Mouse (Mus musculus) kidney, postnatal 14 days (tissue): ENCODE data around the gene Rxfp2.

Experiments
- DNase-seq: peaks from one replicate; pipeline ENCODE4 v3.0.0; 2022; ENCODE audit warnings: mixed read lengths

The Rxfp2 gene

DNA sequence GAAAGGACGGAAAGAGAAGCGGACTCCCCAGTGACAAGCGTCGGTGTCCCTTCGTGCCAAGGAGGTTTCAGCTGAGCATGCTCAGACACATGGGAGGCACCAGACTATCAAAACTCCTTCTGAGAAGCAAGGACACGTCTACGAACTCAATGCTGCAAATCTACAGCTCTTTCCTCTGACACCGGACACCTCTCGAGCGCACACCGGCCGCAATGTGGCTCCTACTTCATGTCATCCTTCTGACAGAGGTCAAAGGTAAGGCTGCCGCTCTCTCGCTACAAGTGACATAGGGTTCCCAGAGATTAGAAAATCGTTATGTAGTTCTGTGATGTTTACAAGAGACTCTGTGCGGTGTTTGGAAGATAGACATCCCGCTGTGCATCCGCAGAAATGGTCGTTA, at the start of gene Rxfp2:
Gene Rxfp2, plus strand, starts transcription at position 20 of the 400 bp plus-strand sequence.
- DNase-seq = no peak

GRCm38 (mm10) chr5:149970261-149970660, 48.2 kb upstream of the Rxfp2 start:
- no peak for DNase-seq

DNA sequence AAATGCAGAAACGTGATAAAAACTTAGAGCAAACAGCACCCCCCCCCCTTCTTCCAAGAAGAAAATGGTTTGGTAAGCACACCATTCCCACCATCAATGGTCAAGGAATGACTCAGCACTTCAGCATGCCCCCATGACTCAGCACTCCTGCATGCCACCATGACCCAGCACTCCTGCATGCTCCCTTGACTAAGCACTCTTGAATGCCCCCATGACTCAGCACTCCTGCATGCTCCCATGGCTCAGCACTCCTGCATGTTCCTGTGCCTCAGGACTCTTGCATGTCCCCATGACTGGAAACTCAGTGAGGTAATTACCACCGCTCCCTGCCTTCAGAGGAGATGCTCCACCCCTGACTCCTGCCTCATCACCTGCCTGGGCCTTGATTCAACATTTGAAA, 41.4 kb upstream of the Rxfp2 start:
- DNase-seq = no peak

DNA sequence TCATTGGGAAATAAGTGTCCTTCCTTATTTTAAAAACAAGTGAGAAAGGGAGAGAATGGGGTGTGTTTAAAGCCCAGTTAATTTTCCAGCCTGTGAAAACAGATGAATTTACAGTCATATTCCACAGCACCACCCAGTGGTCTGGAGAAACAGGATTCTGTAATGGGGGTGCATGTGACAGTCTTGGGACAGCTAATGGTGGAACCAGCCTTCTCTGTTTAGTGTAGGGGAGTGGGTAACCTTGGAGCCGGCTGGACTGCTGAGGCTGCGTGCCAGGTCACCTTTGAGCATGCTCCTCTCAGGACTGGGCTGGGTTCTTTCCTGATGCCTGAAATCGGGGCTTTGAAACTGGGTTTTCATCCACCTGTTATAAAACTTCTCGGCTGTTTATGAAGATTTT, 34.9 kb upstream of the Rxfp2 start:
- peak; percentile 44 for DNase-seq

GRCm38 (mm10) chr5:149994578-149994977, 23.9 kb upstream of the Rxfp2 start:
- DNase-seq = no peak

- no peak for DNase-seq
Measured at GRCm38 (mm10) chr5:149996614-149997013, 21.9 kb upstream of the Rxfp2 start.

DNA sequence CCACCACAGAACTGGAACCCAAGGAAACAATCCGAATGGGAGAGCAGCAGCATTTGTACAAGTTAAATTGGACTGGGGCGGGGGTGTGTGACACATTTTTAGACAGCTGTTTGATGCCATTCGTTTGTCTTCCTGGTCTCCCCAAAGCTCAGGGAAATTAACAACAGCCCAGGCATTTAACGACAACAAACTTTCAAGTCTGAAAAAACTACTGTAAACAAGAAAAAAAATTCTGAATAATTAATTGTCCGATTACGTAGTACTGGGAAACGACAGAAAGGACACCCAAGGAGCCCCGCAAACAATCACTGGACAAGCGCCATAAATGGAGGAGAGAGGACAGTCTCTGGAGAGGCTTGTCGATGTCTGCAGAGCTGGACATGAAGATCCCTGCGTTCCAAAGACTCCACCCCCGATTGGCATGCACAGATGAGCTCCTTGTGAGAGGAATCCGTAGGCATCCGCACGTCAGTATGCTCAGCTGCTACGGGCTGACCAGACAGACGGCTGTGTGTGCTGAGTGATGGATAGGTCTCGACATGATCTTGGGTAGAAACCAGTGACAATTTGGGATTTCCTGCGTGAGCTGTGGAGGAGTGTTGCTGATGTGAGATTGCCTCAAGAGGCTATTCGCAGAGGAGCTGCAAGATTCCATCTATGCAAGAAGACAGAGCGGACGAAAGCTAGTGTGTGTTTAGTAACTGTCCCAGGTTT, 21.0 kb upstream of the Rxfp2 start:
- DNase-seq = peak; percentile 9

DNA sequence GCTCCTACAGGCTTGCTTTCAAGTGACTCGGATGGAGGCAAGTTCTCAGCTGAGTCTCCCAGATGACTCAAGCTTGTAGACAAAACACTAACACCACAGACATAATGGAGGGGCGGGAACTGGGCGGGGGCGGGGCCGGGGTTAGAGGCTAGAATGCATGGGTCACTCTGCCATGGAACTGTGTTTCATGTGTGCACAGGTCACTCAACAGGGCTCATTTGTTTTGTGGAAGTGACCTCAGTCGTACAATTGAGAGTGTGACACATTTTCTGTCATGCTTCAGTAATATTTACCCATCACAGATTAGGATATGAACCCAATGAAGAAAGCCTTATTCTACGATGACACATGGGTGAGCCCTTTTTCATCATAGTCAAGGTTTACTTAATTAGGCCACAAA, 20.2 kb upstream of the Rxfp2 start:
- no peak for DNase-seq

DNA sequence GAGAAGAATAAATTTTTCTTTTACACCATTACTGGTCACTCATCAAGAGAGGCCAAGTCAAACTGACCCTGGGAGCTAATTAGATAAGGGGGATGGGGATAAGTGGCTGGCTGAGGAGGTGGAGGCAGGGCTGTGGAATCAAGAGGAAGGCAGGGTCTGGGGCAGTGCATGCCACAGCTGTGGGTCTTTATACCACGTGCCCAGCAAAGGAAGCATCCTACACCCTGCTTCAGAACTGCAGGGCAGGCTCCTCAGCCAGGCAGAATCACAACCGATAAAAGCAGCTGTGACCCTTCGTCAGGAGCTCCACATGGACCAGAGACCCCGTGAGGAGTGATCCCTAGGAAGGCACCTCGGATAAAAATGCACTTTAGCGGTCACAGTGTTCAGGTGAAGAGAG, 13.1 kb upstream of the Rxfp2 start:
- no peak for DNase-seq

- peak; percentile 40 for DNase-seq
Measured at GRCm38 (mm10) chr5:150016861-150017260, 1.6 kb upstream of the Rxfp2 start.

- DNase-seq = no peak
Measured at GRCm38 (mm10) chr5:150017672-150018071, 803 bp upstream of the Rxfp2 start.

DNA sequence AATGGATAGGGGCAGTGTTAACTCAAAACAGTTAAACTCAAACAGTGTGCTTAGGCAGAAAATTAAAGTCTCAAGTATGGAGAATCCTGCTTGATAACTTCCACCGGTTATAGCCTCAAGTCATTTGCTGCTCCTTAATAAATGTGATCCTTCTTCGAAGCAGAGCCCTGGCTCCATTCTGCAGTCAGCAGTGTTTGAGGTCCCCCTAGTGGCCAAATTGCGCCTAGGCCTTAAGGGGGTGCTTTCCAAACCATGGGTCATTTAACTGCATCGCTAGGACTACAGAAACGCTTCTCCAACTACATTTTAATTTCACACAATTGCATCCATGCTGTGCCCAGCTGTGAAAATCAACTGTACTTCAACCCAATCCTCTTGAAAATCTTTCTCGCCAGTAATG, 2.4 kb downstream of the Rxfp2 start:
- DNase-seq = peak; percentile 86

GRCm38 (mm10) chr5:150021805-150022204, 3.3 kb downstream of the Rxfp2 start:
- no peak for DNase-seq

GRCm38 (mm10) chr5:150022556-150022955, 4.1 kb downstream of the Rxfp2 start:
- no peak for DNase-seq

DNA sequence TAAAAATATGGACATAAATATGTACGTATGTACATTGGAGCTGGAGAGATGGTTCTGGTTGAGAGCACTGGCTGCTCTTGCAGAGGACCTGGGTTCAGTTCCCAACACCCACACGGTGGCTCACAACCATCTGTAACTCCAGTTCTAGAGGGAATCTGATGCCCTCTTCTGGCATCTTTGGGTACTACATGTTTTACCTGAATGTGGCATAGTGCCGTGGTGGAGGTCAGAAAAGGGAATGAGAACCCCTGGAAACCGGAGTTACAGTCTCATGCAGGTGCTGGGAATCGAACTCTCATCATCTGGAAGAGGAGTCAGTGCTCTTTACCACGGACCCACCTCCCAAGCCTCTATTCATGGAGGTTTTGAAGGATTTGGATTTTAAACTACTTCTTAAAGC, 5.0 kb downstream of the Rxfp2 start:
- no peak for DNase-seq

DNA sequence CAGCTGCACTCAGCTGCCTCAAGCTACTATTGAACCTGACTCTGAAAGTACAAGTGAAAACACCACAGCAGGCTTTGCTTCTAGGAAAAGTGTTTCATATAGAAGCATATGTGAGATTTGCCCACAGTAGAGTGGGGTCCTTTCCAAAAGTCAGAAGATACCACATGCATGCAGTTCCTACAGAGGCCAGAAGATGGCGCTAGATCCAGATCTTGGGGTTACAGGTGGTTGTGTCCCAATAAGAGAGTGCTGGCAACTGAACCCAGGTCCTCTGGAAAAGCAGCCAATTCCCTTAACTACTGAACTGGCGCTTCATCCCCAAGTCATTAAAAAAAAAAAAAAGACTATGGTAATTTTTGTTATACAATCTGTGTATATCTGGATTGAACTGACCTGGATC, 5.7 kb downstream of the Rxfp2 start:
- DNase-seq = no peak

GRCm38 (mm10) chr5:150024901-150025300, 6.4 kb downstream of the Rxfp2 start:
- DNase-seq = no peak

- DNase-seq = no peak
Measured at GRCm38 (mm10) chr5:150025326-150025725, 6.9 kb downstream of the Rxfp2 start.

DNA sequence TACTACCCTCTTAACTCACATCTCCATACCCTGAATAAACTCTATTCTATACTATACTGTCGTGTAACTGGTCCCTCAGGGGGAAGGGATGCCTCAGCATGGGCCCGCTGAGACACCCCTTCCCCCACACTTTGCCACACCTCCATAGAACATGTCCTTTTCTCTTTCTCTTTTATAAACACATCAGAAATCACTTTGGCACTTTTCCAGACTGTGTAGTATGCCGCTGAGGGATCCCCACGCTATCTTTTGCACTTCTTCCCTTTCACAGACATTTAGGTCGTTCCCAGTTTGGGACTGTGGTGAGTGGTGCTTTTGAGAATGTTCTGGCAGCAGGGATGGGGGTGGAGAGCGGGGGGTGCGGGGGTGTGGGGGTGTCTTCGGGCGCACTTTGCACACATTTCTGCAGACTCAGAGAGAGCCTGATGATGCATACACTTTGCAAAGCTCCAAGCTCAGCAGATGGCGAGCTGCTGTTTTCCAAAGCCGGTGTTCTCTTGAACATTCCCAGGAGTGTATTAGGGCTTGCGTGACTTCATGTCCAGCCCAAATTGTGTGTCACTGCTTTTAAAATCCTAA, 8.1 kb downstream of the Rxfp2 start:
- no peak for DNase-seq

DNA sequence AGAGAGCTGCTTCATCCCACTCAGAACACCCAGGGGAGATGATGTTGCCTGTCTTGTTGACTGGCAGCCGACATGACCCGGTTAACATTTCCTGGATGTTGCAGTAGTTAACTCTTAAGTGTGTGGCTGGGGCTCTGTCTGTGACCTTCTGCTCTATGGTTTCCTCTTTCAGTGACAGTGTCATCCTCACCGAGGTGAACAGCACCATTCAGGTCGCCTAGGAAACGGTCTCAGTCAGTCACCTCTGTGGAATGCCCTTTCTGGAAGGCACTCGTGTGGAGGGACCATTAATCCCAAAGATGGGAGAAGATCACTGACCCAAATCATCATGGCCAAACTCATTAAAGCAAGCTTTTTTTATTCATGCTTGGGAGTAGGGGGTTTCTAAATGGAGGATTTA, 12.7 kb downstream of the Rxfp2 start:
- no peak for DNase-seq

- DNase-seq = no peak
Measured at GRCm38 (mm10) chr5:150031634-150032033, 13.2 kb downstream of the Rxfp2 start.

DNA sequence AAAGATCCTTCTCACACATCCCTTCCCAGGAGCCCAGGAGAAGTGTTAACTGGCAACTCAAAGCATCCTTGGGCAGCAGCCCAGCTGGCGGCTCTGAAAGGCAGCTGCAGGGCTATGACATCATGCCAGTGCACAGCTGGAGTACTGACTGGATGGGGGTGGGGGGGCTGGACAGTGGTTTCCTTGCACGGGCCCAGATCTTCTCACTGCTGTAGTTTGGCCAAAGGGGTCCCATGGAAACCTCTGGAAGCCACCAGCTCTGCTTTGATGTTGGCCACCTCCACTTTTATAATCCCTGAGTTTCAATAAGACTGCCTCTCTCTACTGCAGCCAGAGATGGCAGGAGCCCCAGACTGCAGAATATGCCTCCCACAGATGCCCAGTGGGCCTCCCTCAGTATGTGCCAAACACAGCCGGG, 13.6 kb downstream of the Rxfp2 start:
- peak; percentile 11 for DNase-seq

GRCm38 (mm10) chr5:150036286-150036685, 17.8 kb downstream of the Rxfp2 start:
- no peak for DNase-seq

DNA sequence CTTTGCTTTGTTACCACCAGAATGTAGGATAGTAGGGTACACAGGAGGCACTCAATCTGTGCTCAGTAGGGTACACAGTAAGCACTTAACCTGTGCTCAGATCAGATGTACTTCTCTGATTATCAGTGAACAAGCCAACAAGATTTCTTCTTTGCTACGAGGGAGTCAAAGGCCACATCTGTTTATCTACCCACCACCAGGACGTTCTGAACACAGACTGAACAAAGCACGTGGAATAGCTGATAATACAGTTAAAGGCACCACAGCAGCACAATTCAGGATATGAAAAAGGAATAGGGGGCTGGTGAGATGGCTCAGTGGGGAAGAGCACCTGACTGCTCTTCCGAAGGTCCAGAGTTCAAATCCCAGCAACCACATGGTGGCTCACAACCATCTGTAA, 18.4 kb downstream of the Rxfp2 start:
- DNase-seq = no peak

- DNase-seq = no peak
Measured at GRCm38 (mm10) chr5:150044533-150044932, 26.1 kb downstream of the Rxfp2 start.
